Mouse (Mus musculus) forebrain, embryonic 11.5 days (tissue): ENCODE results near the gene Ell2. TPM values are rescaled to one million over a fixed set of nuclear protein-coding genes. Genes with fewer than 3 reads are reported as not detected.

ENCODE experiments used
- ATAC-seq: fragments of 200-750 bp; cut with Nextera tagmentation; replicated peaks from 2 replicates; pipeline ENCODE4 v1.8.0; 2017; ENCODE audit warnings: moderate TSS enrichment; ENCODE audit not compliant: low FRiP score
- DNase-seq: peaks from one replicate; pipeline ENCODE4 v3.0.0-alpha.2; 2017; ENCODE audit warnings: low spot score
- H3K27ac ChIP-seq: fragments of 300-500 bp; sonication (generic); 2 replicates; pipeline ENCODE4 v1.5.1; 2014; ENCODE audit warnings: low read depth, low read length
- H3K27me3 ChIP-seq: fragments of 300-500 bp; sonication (generic); 2 replicates; pipeline ENCODE4 v1.6.1; 2014; ENCODE audit warnings: mild to moderate bottlenecking, low read length, mixed read lengths; ENCODE audit not compliant: control insufficient read depth, insufficient read depth
- H3K36me3 ChIP-seq: fragments of 300-500 bp; sonication (generic); 2 replicates; pipeline ENCODE4 v1.6.1; 2014; ENCODE audit warnings: mild to moderate bottlenecking, low read length, moderate library complexity, mixed read lengths; ENCODE audit not compliant: control insufficient read depth, insufficient read depth
- H3K4me1 ChIP-seq: fragments of 300-500 bp; sonication (generic); replicated peaks from 2 replicates; pipeline ENCODE4 v1.6.1; 2014; ENCODE audit warnings: low read length, mixed read lengths; ENCODE audit not compliant: control insufficient read depth, insufficient read depth
- H3K4me2 ChIP-seq: fragments of 300-500 bp; sonication (generic); 2 replicates; pipeline ENCODE4 v1.6.1; 2014; ENCODE audit warnings: low read depth, mild to moderate bottlenecking, low read length, moderate library complexity, mixed read lengths; ENCODE audit not compliant: severe bottlenecking
- H3K4me3 ChIP-seq: fragments of 300-500 bp; sonication (generic); 2 replicates; pipeline ENCODE4 v1.5.1; 2014; ENCODE audit warnings: low read depth, low read length
- H3K9ac ChIP-seq: fragments of 300-500 bp; sonication (generic); 2 replicates; pipeline ENCODE4 v1.6.1; 2014; ENCODE audit warnings: low read length
- H3K9me3 ChIP-seq: fragments of 300-500 bp; sonication (generic); 2 replicates; pipeline ENCODE4 v1.6.1; 2016; ENCODE audit warnings: low read length, mixed read lengths; ENCODE audit not compliant: control insufficient read depth
- WGBS: fragments of 180-500 bp; shearing (Covaris S2); extraction: QIAGEN DNeasy Blood & Tissue Kit; methylation state at CpG from one replicate; pipeline ENCODE4 v1.1.7; 2014; 5-methylcytosine and 5-hydroxymethylcytosine counted together
- polyA plus RNA-seq: library from polyadenylated mRNA; unstranded; fragments of >200 nt; fragmentation: Nextera tagmentation; extraction: Ambion mirVana; gene quantifications from 2 replicates; pipeline ENCODE4 v1.2.1, GENCODE M21; 2014

The Ell2 gene
- polyA plus RNA-seq, 1 experiment from 2014 or later, result 3.3 TPM

DNA sequence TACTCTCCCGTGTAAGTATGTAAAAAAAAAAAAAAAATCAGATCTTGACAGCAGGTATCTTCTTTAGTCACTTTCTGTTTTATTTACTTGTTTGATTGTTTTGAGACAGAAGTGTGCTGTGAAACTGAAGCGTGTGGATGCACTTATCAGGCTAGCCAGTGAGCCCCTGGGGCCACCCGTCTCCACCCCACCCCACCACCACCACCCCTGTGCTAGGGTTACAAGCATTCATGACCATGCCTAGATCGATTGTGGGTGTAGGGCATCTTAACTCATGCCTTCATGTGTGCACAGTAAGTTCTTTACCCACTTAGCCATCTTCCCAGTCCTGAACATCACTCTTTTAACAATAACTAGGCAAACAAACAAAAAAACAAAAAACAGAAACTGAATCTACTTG lies 13.1 kb downstream of the Ell2 start:
- H3K4me3 ChIP-seq, result no peak overlapping the region
- no peak overlapping the region for H3K27ac ChIP-seq
- H3K4me2 ChIP-seq, result no peak overlapping the region
- no peaks in the 10 kb centered on the region for H3K36me3 ChIP-seq
- ATAC-seq (no peak), DNase-seq (no peak)
- H3K27me3 ChIP-seq, result no peaks in the 10 kb centered on the region
- no peaks in the 10 kb centered on the region for H3K4me1 ChIP-seq
- 87% methylated on average over 4 of the region's 4 CpGs for WGBS
- H3K9ac ChIP-seq, result no peak overlapping the region
- H3K9me3 ChIP-seq, result no peaks in the 10 kb centered on the region

DNA sequence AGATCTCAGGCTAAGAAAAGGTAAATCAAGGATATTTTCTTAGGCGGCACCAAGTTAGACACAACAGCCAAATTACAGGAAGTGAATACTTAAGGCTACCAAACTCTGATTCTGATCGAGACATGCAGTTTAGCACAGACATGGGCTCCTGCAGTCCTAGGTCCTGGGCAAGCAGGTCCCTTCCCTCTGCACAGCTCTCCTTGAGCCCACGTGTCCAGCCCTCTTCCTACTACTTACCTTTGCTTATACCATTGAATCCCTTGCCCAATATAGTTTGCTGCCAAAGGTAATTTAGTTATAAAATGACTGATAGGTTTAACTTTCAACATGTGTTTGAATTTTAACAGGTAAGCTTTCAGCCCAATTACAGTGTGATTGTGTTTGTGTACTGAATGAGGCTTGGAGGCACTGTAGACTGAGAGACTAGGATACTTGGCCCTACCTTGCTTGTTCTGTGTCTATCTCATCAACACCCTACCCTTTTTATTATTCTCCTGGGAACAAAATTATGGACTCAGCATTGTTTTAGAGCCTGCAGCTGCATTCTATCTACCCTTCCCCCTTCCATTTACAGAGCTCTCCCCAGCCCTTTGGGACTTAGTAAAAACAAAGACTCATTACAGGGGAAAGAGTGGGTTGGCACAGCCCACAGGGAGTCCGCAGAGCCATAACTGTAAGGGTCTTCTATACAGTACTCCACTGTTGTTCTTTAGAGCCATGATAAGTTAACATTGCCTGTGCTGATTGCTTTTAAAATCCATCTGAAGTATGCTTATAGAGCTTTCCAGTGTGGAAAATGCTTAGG lies 20.2 kb downstream of the Ell2 start:
- 77% methylated on average over 4 of the region's 4 CpGs for WGBS
- Histone ChIP-seq H3K27ac (no peak overlapping the region), H3K36me3 (no peaks in the 10 kb centered on the region), H3K4me3 (no peak overlapping the region), H3K4me1 (no peaks in the 10 kb centered on the region), H3K9me3 (no peaks in the 10 kb centered on the region), H3K27me3 (no peaks in the 10 kb centered on the region), H3K4me2 (no peak overlapping the region), H3K9ac (no peak overlapping the region)
- ATAC-seq (peak; percentile 60; the same call in 1 of the 2 replicates), DNase-seq (no peak)

DNA sequence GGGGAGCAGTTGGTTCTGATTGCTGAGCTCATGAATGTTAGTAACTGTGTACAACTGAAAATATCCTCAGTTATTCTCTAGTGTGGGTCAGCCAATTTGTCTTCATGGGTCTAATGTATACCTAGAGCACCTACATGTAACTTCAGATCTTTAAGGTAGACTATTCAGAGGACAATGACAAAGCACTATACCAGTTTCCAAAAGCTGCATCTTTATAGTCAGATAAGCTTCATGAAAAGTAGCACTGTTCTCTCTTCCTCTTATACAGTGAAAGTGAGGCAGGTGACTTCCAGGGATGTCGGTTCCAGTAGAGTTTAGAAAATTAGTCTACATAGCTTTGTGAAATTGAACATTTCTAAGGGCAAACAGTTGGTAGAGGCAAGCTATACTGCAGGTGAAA lies 21.4 kb downstream of the Ell2 start:
- no peak overlapping the region for H3K27ac ChIP-seq
- H3K4me1 ChIP-seq, result no peaks in the 10 kb centered on the region
- H3K4me2 ChIP-seq, result no peak overlapping the region
- no peak for ATAC-seq
- H3K36me3 ChIP-seq, result no peaks in the 10 kb centered on the region
- no peak for DNase-seq
- no peak overlapping the region for H3K4me3 ChIP-seq
- H3K27me3 ChIP-seq, result no peaks in the 10 kb centered on the region
- H3K9ac ChIP-seq, result no peak overlapping the region
- 85% methylated on average over 1 of the region's 1 CpGs for WGBS
- no peaks in the 10 kb centered on the region for H3K9me3 ChIP-seq

DNA sequence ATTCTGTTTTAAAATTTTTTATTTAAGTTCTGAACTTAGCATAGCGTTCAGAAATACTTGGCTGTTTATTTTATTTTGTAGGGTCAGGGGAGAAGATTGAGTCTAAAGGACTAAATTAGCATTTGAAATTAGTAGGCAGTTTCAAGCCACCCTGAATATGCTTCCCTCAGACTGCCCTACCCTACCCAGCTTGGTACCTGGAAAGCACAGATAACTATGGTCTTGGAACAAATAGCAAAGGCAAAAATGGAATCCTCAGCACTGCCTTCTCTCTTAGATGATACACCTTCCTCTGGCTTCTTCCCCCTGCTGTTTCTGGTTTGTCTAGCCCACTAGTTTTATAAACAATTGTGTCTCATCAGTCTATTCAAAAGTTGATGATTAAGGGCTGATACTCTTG lies 23.3 kb downstream of the Ell2 start:
- ATAC-seq (no peak), DNase-seq (no peak)
- H3K4me2 ChIP-seq, result no peak overlapping the region
- no peak overlapping the region for H3K9ac ChIP-seq
- no peak overlapping the region for H3K4me3 ChIP-seq
- H3K27ac ChIP-seq, result no peak overlapping the region
- H3K4me1 ChIP-seq, result no peaks in the 10 kb centered on the region
- 86% methylated on average over 1 of the region's 1 CpGs for WGBS
- no peaks in the 10 kb centered on the region for H3K9me3 ChIP-seq
- H3K36me3 ChIP-seq, result no peaks in the 10 kb centered on the region
- no peaks in the 10 kb centered on the region for H3K27me3 ChIP-seq

DNA sequence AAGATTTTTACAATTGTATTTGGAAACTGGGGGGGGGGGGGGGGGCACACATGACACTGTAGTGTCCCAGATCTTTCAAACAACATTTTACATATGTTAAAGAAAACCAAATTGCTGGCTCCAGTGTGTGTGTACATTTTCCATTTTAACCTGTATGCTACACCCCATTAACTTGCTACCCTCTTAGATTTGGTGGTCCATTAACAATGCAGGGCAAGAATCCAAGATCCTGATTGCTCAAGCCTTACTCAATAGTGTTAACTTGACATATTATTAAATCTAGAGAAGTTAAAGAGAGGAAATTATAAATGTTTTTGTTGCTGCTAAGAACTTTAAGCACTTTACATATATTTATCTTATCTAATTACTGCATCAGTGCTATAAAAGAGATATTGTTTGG lies 24.2 kb downstream of the Ell2 start:
- no peaks in the 10 kb centered on the region for H3K9me3 ChIP-seq
- no peak overlapping the region for H3K4me3 ChIP-seq
- H3K9ac ChIP-seq, result no peak overlapping the region
- H3K4me1 ChIP-seq, result no peaks in the 10 kb centered on the region
- no peaks in the 10 kb centered on the region for H3K27me3 ChIP-seq
- ATAC-seq (no peak), DNase-seq (no peak)
- no peak overlapping the region for H3K27ac ChIP-seq
- H3K36me3 ChIP-seq, result no peaks in the 10 kb centered on the region
- no peak overlapping the region for H3K4me2 ChIP-seq

DNA sequence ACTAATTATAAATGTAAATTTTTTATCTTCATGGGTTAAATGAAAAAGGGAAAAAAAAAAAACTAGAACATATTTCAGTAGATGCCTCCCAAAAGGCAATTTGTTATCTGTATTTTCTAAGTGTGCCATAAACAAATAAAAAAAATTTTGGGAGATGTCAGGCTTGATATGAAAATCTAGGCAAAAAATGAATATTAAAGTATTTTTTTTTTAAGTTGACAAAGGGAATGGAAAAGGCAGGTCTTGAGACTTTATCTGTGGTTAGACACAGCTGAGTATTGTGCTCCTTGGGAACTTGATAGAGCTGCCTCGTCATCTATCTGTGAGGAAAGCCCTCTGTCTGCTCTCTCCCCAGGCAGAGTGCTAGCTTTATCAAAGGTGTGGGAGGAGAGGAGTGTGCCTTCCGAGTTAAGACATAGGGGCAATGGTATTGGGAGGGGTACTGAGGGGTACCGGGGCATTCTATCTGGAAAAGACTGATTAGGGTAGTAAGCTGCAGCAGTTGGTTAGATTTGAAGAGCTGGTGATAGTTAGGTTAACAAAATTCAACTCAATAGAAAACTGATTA lies 27.1 kb downstream of the Ell2 start:
- Histone ChIP-seq H3K4me1 (no peaks in the 10 kb centered on the region), H3K27ac (no peak overlapping the region), H3K4me2 (no peak overlapping the region), H3K36me3 (no peaks in the 10 kb centered on the region), H3K27me3 (no peaks in the 10 kb centered on the region), H3K9me3 (no peaks in the 10 kb centered on the region), H3K9ac (no peak overlapping the region), H3K4me3 (no peak overlapping the region)
- ATAC-seq (no peak; the same call in 1 of the 2 replicates), DNase-seq (no peak)
- WGBS, result 72% methylated on average over 3 of the region's 3 CpGs

DNA sequence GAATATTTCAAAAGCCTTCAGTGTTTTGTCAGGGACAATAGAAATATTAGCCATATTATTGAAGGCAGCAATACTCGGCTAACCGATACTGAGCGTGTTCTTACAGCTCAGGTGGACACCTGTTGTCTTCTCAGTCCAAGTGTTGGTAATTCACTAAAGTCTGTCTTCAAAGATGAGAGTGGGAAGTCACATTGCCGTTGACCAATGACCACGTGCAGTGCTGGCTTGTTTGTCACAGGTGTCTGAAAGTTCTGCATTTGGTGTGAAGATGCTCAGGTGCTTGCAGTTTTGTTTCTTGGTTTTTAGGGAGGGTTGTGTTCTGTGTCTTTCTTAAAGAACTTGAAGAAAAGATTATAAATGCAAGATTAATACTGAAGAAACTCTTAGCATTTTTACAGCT lies 27.7 kb downstream of the Ell2 start:
- H3K9me3 ChIP-seq, result no peaks in the 10 kb centered on the region
- 93% methylated on average over 5 of the region's 5 CpGs for WGBS
- H3K27me3 ChIP-seq, result no peaks in the 10 kb centered on the region
- H3K36me3 ChIP-seq, result no peaks in the 10 kb centered on the region
- ATAC-seq (no peak), DNase-seq (no peak)
- no peak overlapping the region for H3K4me2 ChIP-seq
- no peak overlapping the region for H3K27ac ChIP-seq
- H3K9ac ChIP-seq, result no peak overlapping the region
- no peaks in the 10 kb centered on the region for H3K4me1 ChIP-seq
- H3K4me3 ChIP-seq, result no peak overlapping the region

DNA sequence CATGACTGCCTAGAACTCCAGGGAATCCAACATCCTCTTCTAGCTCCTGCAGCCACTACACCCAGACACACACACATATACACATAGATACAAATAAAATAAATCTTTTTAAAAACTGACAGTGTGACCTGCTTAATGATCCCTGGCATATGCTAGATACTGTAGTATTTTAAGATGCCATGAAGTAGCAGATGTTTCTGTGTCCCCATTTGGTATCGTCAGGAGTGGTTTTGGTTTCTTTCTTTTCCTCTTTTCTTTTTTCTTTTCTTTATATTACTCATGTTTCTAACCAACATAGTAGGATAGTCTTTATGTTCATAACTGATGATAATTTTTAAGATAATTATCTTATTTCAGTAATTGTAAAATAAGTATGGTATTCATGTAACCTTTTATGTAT lies 29.0 kb downstream of the Ell2 start:
- Histone ChIP-seq H3K27ac (no peak overlapping the region), H3K9ac (no peak overlapping the region), H3K4me3 (no peak overlapping the region), H3K4me2 (no peak overlapping the region), H3K9me3 (no peaks in the 10 kb centered on the region), H3K27me3 (no peaks in the 10 kb centered on the region), H3K36me3 (no peaks in the 10 kb centered on the region), H3K4me1 (no peaks in the 10 kb centered on the region)
- ATAC-seq (no peak), DNase-seq (no peak)
- 94% methylated on average over 1 of the region's 1 CpGs for WGBS

DNA sequence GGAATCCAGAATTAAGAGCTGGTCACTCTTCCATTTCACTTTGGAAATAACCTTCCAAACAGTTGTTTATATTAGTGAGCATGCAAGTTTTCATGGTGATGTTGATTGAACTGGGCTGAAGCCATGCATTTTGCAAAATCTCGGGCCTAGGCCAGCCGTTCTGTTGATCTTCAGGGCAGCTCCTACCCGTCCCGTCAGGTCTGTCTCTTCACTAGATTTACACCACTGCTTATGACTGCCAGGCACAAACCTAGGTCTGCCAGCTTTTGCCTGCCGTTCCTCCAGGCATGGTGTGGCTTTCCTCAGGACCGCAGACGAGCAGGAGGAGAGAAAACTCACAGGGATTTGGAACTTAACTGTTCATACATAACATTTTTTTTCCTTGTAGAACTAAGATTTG lies 31.4 kb downstream of the Ell2 start:
- Histone ChIP-seq H3K9me3 (no peaks in the 10 kb centered on the region), H3K4me2 (no peak overlapping the region), H3K4me1 (no peaks in the 10 kb centered on the region), H3K27me3 (no peaks in the 10 kb centered on the region), H3K36me3 (no peaks in the 10 kb centered on the region), H3K4me3 (no peak overlapping the region), H3K27ac (no peak overlapping the region), H3K9ac (no peak overlapping the region)
- WGBS, result 91% methylated on average over 7 of the region's 7 CpGs
- ATAC-seq, result no peak
- DNase-seq, result no peak
